Mouse (Mus musculus) adrenal gland, postnatal 4 days (tissue): ENCODE results near the gene St3gal4. TPM values are rescaled to one million over a fixed set of nuclear protein-coding genes. Genes with fewer than 3 reads are reported as not detected.
A peak's percentile ranks its signal among the peaks of the same experiment; 100 is the strongest.

Experiments
- DNase-seq, 2 experiments: peaks; one replicate each; pipeline ENCODE4 v3.0.0; 2021 to 2022; ENCODE audit warnings: low spot score in 2 of 2, mixed read lengths in 2 of 2
- total RNA-seq, 2 experiments: library from RNA; stranded (reverse); gene quantifications; 2 replicates each; pipeline ENCODE4 v1.2.3; 2021

The St3gal4 gene
- total RNA-seq, 2 experiments from 2014 or later: 31.1 to 38.5 TPM

GRCm38 (mm10) chr9:35108916-35109315, 10.2 kb downstream of the St3gal4 start:
- no peak for DNase-seq

GRCm38 (mm10) chr9:35108066-35108465, 11.0 kb downstream of the St3gal4 start:
- no peak for DNase-seq

GRCm38 (mm10) chr9:35107396-35107795, 11.7 kb downstream of the St3gal4 start:
- DNase-seq: no peak

- DNase-seq: no peak
Measured at GRCm38 (mm10) chr9:35105884-35106880, 12.9 kb downstream of the St3gal4 start.

GRCm38 (mm10) chr9:35105438-35105837, 13.6 kb downstream of the St3gal4 start:
- DNase-seq: no peak

GRCm38 (mm10) chr9:35104711-35105110, 14.4 kb downstream of the St3gal4 start:
- DNase-seq: no peak

GRCm38 (mm10) chr9:35098762-35099161, 20.3 kb downstream of the St3gal4 start:
- no peak for DNase-seq

- DNase-seq: no peak
Measured at GRCm38 (mm10) chr9:35097901-35098300, 21.2 kb downstream of the St3gal4 start.

GRCm38 (mm10) chr9:35095726-35096125, 23.3 kb downstream of the St3gal4 start:
- no peak for DNase-seq

- DNase-seq: no peak
Measured at GRCm38 (mm10) chr9:35093350-35093749, 25.7 kb downstream of the St3gal4 start.

- no peak for DNase-seq
Measured at GRCm38 (mm10) chr9:35092904-35093303, 26.2 kb downstream of the St3gal4 start.

- peak in 1 of 2 experiments; percentile 1 for DNase-seq
Measured at GRCm38 (mm10) chr9:35061446-35061845, 57.6 kb downstream of the St3gal4 start.

- peak in 1 of 2 experiments; percentile 2 for DNase-seq
Measured at GRCm38 (mm10) chr9:35059881-35060280, 59.2 kb downstream of the St3gal4 start.

GRCm38 (mm10) chr9:35058596-35059354, 60.3 kb downstream of the St3gal4 start:
- DNase-seq: peak in 1 of 2 experiments; percentile 3

GRCm38 (mm10) chr9:35058186-35058585, 60.9 kb downstream of the St3gal4 start:
- DNase-seq: peak in 1 of 2 experiments; percentile 2

GRCm38 (mm10) chr9:35057631-35058030, 61.4 kb downstream of the St3gal4 start:
- DNase-seq: peak in 1 of 2 experiments; percentile 1

GRCm38 (mm10) chr9:35056611-35057010, 62.5 kb downstream of the St3gal4 start:
- DNase-seq: no peak

- peak in 1 of 2 experiments; percentile 1 for DNase-seq
Measured at GRCm38 (mm10) chr9:35055528-35056330, 63.3 kb downstream of the St3gal4 start.

- DNase-seq: peak in 1 of 2 experiments; percentile 1
Measured at GRCm38 (mm10) chr9:35053669-35054068, 65.4 kb downstream of the St3gal4 start.

GRCm38 (mm10) chr9:35053081-35053480, 66.0 kb downstream of the St3gal4 start:
- DNase-seq: no peak

GRCm38 (mm10) chr9:35052671-35053070, 66.4 kb downstream of the St3gal4 start:
- no peak for DNase-seq
